Mouse (Mus musculus): ENCODE measurements around the gene Mmp8. TPM values are rescaled to one million over a fixed set of nuclear protein-coding genes. Genes with fewer than 3 reads are reported as not detected.

Mmp8 gene
- total and polyA plus RNA-seq, 3 experiments = not detected

- Histone ChIP-seq H3K9ac (ENCODE audit: control insufficient read depth, low read depth, low read length, poor library complexity, severe bottlenecking) (no peak overlapping the region), H3K79me2 (ENCODE audit: control insufficient read depth, insufficient read depth, low read length, poor library complexity) (no peaks in the 10 kb centered on the region), H3K27ac (ENCODE audit: control insufficient read depth, low read depth, low read length) (no peak overlapping the region), H3K4me1 (ENCODE audit: control insufficient read depth in 1 of 2, insufficient read depth in 2 of 2, low read length in 2 of 2) (no peaks in the 10 kb centered on the region), H3K9me3 (replicated peaks; ENCODE audit: insufficient read depth, low read length) (no peaks in the 10 kb centered on the region), H3K27me3 (ENCODE audit: control insufficient read depth in 1 of 2, insufficient read depth in 2 of 2, low read length in 2 of 2) (peaks cover 0 to 3% of the 10 kb centered on the region in 2 experiments; a peak in 2 of 4 replicates), H3K4me3 (ENCODE audit: control insufficient read depth in 1 of 2, insufficient read depth in 1 of 2, low read depth in 2 of 2, low read length in 2 of 2) (no peak overlapping the region), H3K36me3 (ENCODE audit: control insufficient read depth in 1 of 2, insufficient read depth in 2 of 2, low read length in 2 of 2) (no peaks in the 10 kb centered on the region)
- TF ChIP-seq USF1 (IDR thresholded peaks at IDR 0.05; ENCODE audit: low read depth, low read length) = no peak
- no peak for DNase-seq (ENCODE audit: low read depth, low spot score)
Measured at GRCm38 (mm10) chr9:7560026-7560425, 1.8 kb downstream of the Mmp8 start.

GRCm38 (mm10) chr9:7567376-7567775 is 9.1 kb downstream of the Mmp8 start:
- H3K9me3 ChIP-seq (replicated peaks; ENCODE audit: insufficient read depth, low read length) = no peaks in the 10 kb centered on the region
- DNase-seq (ENCODE audit: low read depth, low spot score) = peak; percentile 30
- H3K27me3 ChIP-seq (ENCODE audit: control insufficient read depth in 1 of 2, insufficient read depth in 2 of 2, low read length in 2 of 2) = no peaks in the 10 kb centered on the region
- peaks cover 12 to 20% of the 10 kb centered on the region in 2 experiments for H3K4me1 ChIP-seq (ENCODE audit: control insufficient read depth in 1 of 2, insufficient read depth in 2 of 2, low read length in 2 of 2)
- no peak overlapping the region for H3K9ac ChIP-seq (ENCODE audit: control insufficient read depth, low read depth, low read length, poor library complexity, severe bottlenecking)
- H3K36me3 ChIP-seq (ENCODE audit: control insufficient read depth in 1 of 2, insufficient read depth in 2 of 2, low read length in 2 of 2) = peaks cover 0 to 20% of the 10 kb centered on the region in 2 experiments; a peak in 2 of 4 replicates
- no peaks in the 10 kb centered on the region for H3K79me2 ChIP-seq (ENCODE audit: control insufficient read depth, insufficient read depth, low read length, poor library complexity)
- no peak overlapping the region for H3K27ac ChIP-seq (ENCODE audit: control insufficient read depth, low read depth, low read length)
- H3K4me3 ChIP-seq (ENCODE audit: control insufficient read depth in 1 of 2, insufficient read depth in 1 of 2, low read depth in 2 of 2, low read length in 2 of 2) = no peak overlapping the region
- TF ChIP-seq SIN3A (IDR thresholded peaks at IDR 0.05; ENCODE audit: low read length) (no peak), EP300 (IDR thresholded peaks at IDR 0.05; ENCODE audit: low read depth in 1 of 2, low read length in 2 of 2) (no peak), JUND (IDR thresholded peaks at IDR 0.05; ENCODE audit: low read depth, low read length) (no peak), MAFK (IDR thresholded peaks at IDR 0.05; ENCODE audit: borderline replicate concordance, low read depth, low read length) (no peak), GATA1 (IDR thresholded peaks at IDR 0.05; ENCODE audit: low read depth, low read length) (no peak), MAX (IDR thresholded peaks at IDR 0.05; ENCODE audit: low read length) (no peak), NRF1 (IDR thresholded peaks at IDR 0.05; ENCODE audit: insufficient read depth, low read depth, low read length, poor library complexity, severe bottlenecking) (no peak), POLR2A (IDR thresholded peaks at IDR 0.05; ENCODE audit: control insufficient read depth in 1 of 2, insufficient read depth in 1 of 2, low read depth in 1 of 2, low read length in 2 of 2, poor library complexity in 1 of 2) (no peak)

DNA sequence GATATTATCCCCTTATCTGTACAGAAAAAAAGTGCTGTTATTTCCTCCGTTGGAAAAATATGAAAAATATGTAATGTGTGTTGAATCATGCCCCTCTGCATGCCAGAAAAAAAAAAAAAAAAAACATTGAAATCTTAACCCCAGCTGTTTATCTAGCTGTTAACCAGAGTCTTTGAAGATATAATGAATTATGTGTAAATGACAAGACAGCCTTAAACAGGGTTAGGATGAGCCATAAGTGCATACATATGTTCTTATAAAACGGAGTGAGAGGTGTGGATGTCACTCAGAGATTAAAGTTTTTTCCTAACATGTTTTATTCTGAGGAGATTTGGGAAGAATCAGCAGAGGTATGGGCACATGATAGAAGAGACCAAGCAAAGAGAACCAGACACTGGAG is 9.7 kb downstream of the Mmp8 start:
- H3K36me3 ChIP-seq (ENCODE audit: control insufficient read depth in 1 of 2, insufficient read depth in 2 of 2, low read length in 2 of 2) = peaks cover 0 to 23% of the 10 kb centered on the region in 2 experiments; a peak in 2 of 4 replicates

More for the DNA sequence above, 9.7 kb downstream of the Mmp8 start:
- Histone ChIP-seq H3K9ac (ENCODE audit: control insufficient read depth, low read depth, low read length, poor library complexity, severe bottlenecking) (no peak overlapping the region), H3K4me1 (ENCODE audit: control insufficient read depth in 1 of 2, insufficient read depth in 2 of 2, low read length in 2 of 2) (peaks cover 16 to 20% of the 10 kb centered on the region in 2 experiments), H3K27me3 (ENCODE audit: control insufficient read depth in 1 of 2, insufficient read depth in 2 of 2, low read length in 2 of 2) (no peaks in the 10 kb centered on the region), H3K79me2 (ENCODE audit: control insufficient read depth, insufficient read depth, low read length, poor library complexity) (no peaks in the 10 kb centered on the region), H3K4me3 (ENCODE audit: control insufficient read depth in 1 of 2, insufficient read depth in 1 of 2, low read depth in 2 of 2, low read length in 2 of 2) (no peak overlapping the region), H3K9me3 (replicated peaks; ENCODE audit: insufficient read depth, low read length) (no peaks in the 10 kb centered on the region), H3K27ac (ENCODE audit: control insufficient read depth, low read depth, low read length) (no peak overlapping the region)
- no peak for TF ChIP-seq MAFK (IDR thresholded peaks at IDR 0.05; ENCODE audit: borderline replicate concordance, low read depth, low read length)
- peak; percentile 61 for TF ChIP-seq ZNF384 (IDR thresholded peaks at IDR 0.05; ENCODE audit: low read depth, low read length)
- TF ChIP-seq TBP (IDR thresholded peaks at IDR 0.05; ENCODE audit: low read depth, low read length) = no peak
- 0 out of 4 replicates have a peak, but pooled peaks of 1 of the 2 experiments have one; percentile 15 for TF ChIP-seq EP300 (IDR thresholded peaks at IDR 0.05; ENCODE audit: low read depth in 1 of 2, low read length in 2 of 2)
- DNase-seq (ENCODE audit: low read depth, low spot score) = no peak
